Mouse (Mus musculus) common myeloid progenitor, adult 5-6 weeks (primary cell): ENCODE results near the gene Serpina1f. TPM values are rescaled to one million over a fixed set of nuclear protein-coding genes. Genes with fewer than 3 reads are reported as not detected.
A peak's percentile ranks its signal among the peaks of the same experiment; 100 is the strongest.
"Not testable (repeated sequence)": the region's sequence is repeated elsewhere in the genome, so short reads cannot be mapped to it uniquely, and the experiment has no call there.

ENCODE experiments used
- ATAC-seq: replicated peaks from 2 replicates; pipeline ENCODE4 v1.8.0; 2016; ENCODE audit warnings: low read depth, mild to moderate bottlenecking, moderate TSS enrichment, inconsistent platforms; ENCODE audit not compliant: poor library complexity, severe bottlenecking
- total RNA-seq: library from RNA; stranded (forward); fragments of 200-1000, 187-1606 nt; gene quantifications from 2 replicates; pipeline ENCODE4 v1.2.3, GENCODE M21; 2017

Gene Serpina1f
- total RNA-seq, 1 experiment from 2014 or later = not detected

DNA sequence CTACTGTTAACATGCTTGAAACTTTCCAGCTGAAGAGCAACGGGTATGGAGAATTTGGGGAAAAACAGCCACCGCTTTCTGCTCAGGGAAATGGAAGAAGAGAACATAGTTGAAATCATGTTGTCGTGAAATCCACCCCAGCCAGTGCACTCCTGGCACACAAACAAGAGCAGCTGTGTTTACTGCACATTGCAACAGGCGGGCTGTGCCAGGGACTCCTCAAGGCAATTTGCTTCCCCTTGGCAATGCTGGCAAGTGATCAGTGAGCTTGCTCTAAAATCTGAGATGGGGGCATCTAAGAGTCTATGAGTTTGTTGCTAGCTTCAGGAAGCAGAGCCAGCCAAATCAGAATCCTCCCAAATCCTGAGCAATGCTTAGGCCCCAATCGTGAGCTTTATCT lies 25.0 kb downstream of the Serpina1f start:
- no peak for ATAC-seq

DNA sequence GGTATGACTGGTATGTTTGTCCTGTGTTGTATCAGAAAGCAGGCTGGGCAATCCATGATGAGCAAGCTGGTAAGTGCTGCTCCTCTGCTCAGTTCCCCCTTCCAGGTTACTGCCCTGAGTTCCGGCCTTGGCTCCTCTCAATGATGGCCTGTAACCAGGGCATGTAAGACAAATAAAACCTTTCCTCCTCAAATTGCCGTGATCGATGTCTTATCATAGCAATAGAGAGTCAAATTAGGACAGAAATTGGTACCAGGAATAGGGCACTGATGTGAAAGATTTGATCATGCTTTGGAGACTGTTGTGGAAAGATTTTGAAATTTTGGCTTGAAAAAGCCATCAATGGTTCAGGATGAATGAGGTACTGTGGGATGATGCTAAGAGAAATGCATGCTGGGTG lies 30.0 kb downstream of the Serpina1f start:
- ATAC-seq = no peak

GRCm38 (mm10) chr12:103662053-103662452 lies 33.3 kb downstream of the Serpina1f start:
- ATAC-seq = not testable (repeated sequence)

DNA sequence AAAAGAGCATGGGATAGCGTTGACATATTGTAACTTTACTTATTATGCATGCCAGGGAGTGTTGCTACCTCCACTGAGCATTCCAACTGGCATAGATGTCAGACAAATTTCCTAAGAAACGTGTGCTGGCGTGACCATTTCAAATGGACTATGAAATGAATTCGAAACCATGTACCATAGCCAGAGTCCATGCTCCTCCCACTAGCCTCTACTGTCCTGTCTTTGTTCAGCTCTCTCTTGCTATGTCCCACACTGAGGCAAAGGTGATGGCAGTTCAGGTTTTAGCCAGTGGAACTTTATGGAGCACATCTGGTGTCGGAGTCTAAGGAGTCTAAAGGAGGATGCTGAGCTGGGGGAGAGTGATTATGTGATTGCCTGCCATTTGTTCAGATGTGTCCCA lies 35.3 kb downstream of the Serpina1f start:
- no peak for ATAC-seq

DNA sequence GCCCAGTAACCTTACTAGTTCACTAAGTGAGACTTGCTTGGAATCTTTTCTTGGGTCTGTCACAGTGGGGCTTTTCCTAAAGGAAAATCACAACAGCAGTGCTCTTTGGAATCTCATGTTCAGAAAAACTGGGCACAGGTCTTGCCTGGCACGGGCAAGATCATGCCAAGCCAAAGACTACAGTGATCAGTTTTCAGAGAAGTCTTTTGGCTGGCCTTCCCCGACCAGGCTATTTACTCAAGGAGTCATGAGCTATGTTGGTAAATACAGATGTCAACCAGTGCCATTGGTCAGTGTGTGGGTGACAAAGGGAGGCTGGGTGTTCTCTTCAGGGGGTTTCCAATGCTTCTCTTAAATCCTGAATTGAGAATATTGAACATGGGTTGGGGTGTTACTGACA lies 36.2 kb downstream of the Serpina1f start:
- no peak for ATAC-seq

DNA sequence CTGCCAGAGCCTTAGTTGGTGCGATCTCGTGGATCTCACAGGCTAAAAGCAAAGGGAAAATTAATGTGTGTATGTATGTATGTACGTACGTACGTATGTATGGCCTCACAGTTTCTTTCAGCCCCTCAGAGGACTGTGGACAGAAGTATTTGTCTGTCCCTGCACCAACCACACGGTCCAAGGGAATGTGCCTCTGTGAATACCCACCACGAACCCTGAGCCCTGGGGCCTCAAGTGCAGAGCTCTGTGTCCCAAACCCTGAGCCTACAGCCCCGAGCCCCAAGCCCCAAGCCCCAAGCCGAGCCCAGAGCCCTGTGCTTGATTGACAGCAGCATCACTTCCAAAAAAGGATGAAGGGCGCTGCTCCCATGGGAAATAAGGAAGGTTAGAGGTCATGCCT lies 37.3 kb downstream of the Serpina1f start:
- ATAC-seq = no peak

- no peak for ATAC-seq
Observed at GRCm38 (mm10) chr12:103656848-103657626, 38.3 kb downstream of the Serpina1f start, which contains the start of gene Serpina6. Gene Serpina6, minus strand, starts transcription at chr12:103657212.

DNA sequence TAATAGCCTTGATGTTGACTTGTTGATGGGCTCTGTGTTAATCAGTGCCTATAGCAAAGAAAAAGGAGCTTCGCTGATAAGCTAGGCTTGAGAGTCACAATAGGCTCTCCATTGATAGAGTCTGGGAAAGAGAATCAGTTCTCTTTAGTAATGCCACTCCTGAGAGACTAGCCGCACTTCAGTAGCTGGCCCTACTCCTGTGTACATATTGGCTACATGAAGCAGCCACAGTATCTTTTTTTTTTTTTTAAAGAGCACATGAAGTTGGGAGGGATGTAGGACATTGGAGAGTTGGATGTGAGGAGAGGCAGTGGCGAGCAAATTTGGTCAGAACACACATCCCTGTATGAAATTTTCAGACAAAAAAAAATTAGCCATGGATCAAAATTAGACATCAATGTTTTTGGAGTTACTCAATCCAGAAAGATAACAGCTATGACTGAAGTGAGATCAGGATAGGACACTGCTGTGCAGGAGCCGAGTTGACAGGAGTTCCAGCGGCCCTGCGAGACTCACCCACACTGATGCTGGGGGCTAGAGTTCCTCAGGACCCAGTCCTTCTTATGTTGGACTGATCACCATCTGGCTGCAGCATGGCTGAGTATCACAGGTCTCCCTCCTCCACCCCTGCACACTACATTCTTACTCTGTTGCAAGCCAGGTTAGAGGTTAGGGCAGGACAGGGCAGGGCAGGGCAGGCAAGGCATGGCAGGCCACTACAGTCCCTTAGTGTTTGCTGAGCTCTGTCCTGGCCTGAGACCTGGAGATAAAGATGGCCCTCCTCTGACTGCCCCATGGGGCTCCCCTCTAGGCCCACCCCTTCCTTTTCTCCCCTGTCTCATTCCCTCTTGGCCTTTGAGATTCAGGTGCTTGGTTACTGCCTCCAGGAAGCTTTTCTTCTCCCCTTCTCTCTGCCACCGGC lies 39.9 kb downstream of the Serpina1f start:
- no peak for ATAC-seq

- no peak for ATAC-seq
Observed at GRCm38 (mm10) chr12:103653836-103654235, 41.5 kb downstream of the Serpina1f start.

DNA sequence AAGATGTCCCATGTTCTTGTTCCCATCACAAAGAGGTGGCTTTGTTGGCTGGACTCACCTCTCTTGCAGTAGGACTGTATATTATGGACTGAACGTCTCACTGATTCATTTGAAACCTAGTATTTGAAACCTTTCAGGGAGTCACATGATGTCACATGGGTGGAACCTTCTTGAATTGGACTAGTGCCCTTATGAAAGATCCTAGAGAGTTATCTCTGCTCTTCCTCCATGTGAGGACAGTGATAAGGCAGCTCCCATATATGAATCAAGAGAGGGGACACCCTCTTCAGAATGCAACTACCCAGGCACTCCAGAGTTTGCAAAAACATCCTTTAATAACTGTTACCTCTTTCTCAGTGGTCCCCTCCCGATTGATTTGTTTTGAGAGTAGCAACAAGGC lies 49.0 kb downstream of the Serpina1f start:
- no peak for ATAC-seq

DNA sequence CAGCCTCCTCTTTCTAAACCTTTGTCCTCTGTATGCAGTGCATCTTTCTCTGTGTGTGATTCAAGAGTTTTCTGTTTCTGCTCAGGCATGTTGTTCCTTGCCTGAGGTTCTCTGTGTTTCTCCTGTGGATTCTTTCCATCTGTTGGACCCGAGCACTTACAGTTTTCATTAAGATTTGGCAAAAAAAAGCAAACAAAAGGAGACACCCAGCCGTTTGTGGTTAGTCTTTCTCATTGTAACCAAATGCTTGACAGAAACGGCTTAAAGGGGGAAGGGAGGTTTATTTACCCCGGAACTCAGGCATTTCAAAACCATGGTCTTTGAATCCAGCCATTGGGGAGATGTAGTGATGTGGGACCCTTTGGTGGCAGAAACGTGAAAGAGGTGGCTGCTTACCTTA lies 50.7 kb downstream of the Serpina1f start:
- no peak for ATAC-seq

DNA sequence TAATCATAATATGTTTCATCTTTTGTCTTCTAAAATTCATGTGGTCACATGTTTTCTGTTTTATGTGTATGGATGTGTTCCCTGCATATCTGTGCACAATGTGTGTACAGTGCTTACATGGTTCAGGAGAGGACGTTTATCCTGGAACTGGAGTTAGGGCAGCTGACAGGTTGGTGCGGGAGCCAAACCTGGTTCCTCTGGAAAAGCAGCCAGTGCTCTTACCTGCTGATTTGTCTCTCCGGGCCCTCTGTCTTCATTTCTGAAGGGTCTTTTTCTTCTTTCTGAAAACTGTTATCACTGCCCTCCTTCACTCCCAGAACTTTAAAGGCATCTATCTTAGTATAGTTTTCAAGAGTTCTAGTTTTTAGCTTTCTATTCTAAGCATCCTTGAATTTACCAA lies 51.5 kb downstream of the Serpina1f start:
- no peak for ATAC-seq

- ATAC-seq = peak; percentile 87
Observed at GRCm38 (mm10) chr12:103643336-103643735, 52.0 kb downstream of the Serpina1f start.

Other genes with a start within 250 kb of the Serpina1f start
- not detected in 2 replicates for gene Ifi27l2b, start 238.3 kb downstream of the Serpina1f start, total RNA-seq
- gene Ppp4r4, start 163.2 kb downstream of the Serpina1f start, total RNA-seq = 0.59 TPM in 1 of 2 replicates, not detected in the other
- not detected in 2 replicates for gene Serpina10, start 64.1 kb downstream of the Serpina1f start, total RNA-seq
- gene Serpina6, start 38.3 kb downstream of the Serpina1f start, total RNA-seq = not detected in 2 replicates
- not detected in 2 replicates for gene Serpina16, start 19.4 kb downstream of the Serpina1f start, total RNA-seq
- not detected in 2 replicates for gene Serpina1d, start 78.1 kb upstream of the Serpina1f start, total RNA-seq
- not detected in 2 replicates for gene Serpina1b, start 134.8 kb upstream of the Serpina1f start, total RNA-seq
- gene Serpina1a, start 168.0 kb upstream of the Serpina1f start, total RNA-seq = not detected in 2 replicates
- gene Serpina1c, start 209.4 kb upstream of the Serpina1f start, total RNA-seq = not detected in 2 replicates